Mouse (Mus musculus) right cerebral cortex, adult 2 months (tissue): ENCODE data around the gene Slc38a4.
A peak's percentile ranks its signal among the peaks of the same experiment; 100 is the strongest.

Experiments
- DNase-seq, 2 experiments: peaks; one replicate each; pipeline ENCODE4 v3.0.0; 2021 to 2022; ENCODE audit warnings: low spot score in 2 of 2

Gene Slc38a4

DNA sequence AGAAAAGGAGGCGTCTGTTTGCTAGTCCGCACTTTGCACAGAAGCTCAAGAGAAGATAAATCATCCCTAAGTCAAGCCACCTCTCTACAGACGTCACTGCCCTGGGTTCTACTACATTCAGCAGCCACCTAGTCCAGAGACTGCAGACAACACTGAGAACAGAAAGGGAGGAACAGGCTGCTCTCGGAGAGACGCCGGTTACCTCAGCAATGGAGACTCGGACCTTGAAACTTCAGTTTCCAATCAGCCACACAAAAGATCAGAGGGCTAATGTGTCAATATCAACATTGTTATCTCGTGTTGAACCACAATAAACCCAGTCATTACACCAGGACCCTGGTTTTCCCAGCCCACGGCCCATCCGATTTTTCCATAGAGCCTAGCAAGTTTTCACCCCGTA is 36.4 kb downstream of the Slc38a4 start:
- no peak for DNase-seq

DNA sequence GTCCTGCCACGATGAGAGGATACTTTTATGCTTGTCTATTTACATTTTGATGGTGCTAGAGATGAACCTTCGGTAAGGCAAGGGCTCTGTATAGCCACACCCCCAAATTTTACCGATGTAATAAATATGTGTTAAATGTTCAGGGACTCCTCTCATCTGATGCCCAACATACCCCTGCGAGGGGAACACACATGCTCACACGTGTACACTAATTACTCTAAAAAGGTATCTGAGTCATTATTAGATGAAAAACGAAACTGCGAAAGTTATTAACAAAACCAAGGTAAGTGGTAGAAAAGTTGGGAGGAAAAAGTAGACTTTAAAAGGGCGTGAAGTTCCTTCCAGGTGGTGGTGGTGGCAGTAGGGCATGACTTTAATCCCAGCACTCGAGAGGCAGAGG is 38.6 kb downstream of the Slc38a4 start:
- no peak for DNase-seq

DNA sequence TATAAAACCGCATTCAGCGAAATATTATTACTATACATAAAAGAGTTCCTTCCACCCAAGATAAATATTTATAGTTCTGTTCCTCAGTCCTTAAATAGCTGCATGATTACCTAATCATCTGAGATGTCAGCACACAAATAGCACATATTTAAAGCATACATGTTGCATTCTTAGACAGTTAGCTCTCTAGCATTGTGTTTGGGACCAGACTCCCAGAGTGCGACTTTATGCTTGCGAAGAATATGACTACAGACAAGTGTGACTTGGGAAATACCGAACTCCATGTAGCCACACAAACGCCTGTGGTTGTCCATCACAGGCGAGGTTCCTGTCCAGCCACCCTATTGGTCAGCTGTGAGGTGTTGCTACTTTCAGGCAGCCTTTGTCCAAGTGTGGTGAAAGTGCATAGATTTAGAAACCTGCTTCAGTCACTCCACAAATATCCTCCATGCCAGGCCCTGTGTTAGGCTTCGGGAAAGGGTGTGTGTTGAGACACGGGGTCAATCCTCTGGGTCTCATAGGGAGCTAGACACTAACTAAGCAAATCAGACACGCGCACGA is 40.6 kb downstream of the Slc38a4 start:
- DNase-seq: no peak

DNA sequence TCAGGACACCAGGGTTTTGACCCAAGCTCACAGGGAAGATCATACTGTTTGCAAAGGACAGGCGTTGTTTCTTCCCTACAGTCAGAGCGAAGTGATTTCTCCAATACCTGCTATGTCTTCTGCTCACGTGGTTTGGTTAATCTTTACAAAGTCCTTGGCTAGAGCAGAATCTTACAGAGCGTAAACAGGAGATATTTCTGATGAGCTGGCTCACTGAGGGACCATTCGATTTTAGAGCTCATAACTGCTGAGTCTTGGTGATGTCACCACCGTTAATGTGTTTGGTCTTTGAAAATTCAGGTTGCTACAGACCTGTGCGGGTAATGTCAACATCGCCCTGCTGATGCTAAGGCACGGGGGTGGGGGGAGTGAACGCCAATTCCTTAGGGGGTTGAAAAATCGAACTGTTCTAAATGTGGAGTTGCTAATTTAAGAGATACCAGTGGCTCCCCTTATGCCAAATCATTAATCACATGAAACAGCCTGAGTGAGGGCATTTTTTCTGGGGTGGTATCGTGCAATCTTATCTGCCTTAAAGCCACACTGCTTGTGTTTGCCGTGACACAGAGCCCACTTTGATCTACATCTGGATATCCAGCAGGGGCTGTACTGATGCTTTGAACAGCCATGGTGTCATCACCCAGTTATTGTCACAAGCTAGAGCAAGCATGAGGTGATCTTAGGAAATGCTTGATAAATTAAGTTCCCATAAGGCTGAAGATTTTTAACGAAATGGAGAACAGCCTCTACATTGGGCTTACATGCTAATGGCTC is 44.0 kb downstream of the Slc38a4 start:
- no peak for DNase-seq

DNA sequence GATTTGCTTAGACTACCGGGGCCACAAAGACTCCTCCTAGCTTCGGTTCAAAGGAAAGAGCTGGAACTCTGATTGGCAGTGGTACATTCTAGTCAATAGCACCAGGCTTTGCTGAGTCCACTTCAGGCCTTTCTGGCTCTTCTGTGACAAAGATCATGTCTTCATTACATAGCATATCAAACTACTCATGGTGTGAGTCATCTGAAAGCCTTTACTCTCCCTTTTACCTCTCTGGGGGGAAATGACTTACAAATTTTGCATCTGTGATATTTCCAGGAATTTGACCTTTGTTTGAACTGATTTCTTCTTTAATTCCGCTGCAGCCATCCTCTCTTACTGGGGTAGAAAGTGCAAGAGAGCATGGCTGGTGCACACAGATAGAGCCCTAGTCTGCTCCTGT is 46.5 kb downstream of the Slc38a4 start:
- DNase-seq: no peak

DNA sequence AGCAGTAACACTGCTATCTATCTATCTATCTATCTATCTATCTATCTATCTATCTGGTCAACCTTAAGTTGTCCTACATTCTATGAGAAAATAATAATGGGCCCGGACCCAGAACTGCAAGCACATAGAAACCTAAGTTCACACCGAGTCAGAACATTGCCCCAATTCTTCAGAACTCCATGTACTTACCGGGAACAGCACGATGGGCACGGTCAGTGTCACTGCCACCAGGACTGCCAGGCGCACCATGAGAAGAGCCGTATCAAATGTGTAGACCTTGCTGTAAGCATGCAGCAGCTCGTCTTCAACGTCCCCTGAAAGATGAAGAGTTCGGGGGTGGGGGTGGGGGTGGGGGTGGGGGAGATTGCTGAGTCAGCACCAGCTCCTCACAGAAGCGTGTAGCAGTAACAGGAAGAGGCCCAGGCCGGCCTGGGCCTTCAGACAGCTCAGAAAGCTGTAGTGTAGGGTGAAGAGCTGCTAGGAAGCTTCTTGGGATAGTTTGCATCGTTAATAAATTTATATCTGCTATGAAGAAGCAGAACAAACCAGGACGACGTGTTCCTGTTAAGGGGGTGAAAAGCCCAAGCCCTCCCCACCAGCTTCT is 50.0 kb downstream of the Slc38a4 start:
- no peak for DNase-seq

DNA sequence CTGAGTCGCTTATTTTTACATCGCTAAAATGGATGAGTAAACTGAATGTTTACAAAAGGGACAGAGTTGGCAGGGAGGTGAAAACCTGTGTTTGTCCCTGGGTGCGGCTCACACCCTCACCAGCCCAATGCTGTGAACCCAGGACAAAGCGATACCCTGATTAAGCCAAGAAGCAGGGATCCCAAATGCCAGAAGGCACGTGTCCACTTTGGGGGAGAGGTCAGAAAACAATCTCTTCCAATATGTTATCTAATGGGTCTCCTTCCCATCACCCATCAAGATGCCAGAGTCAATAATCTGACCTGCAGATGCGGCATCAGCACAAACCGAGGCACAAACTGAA is 51.3 kb downstream of the Slc38a4 start:
- DNase-seq: no peak

DNA sequence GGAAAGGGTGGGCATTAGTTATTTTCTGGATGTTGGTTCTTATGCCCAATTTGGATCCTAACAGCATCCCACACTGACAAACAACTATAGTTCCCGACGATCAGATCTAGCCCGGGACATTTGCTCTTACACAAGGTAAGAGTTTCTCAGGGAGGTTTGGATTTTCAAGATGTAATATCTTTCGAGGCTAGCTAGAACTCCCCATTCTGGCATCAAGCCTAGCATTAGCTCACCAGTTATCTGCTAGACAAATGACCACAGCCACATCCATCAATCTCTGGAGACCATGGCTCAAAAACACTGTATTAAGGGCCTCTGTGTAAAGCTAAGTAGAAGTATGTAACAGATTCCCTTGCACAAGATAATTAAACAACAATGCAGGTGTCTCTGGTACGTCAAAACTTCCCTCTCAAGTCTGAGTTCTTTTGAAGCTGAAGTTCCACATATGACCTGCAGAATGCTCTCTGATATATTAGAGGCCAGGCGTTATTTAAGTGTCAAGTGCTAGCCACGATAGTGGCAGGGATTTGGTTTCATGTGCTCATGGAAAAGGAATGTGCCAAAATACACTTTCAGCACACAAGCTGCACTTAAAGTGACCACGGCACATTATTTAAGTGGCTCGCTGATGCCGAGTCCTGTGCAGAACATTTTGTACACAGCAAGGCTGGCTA is 51.8 kb downstream of the Slc38a4 start:
- DNase-seq: no peak

DNA sequence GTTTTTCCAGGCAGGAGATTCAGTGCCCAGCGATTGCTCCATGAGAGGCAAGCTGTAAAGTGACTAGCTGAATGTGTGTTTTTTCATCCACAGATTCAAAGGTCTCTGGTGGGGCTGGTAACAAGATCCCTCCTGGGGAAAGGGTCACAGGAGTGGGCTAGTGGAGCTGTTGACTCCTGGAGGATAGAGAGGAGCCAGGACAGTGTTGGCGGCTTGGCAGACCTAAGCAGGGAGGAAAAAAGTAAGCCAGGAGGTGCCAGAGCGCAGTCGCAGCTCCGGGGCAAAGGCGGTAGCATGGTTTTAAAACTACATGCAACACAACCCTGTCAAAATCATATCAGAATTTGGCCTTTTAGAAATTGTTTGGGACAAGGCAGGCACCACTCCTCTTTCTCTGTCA is 52.6 kb downstream of the Slc38a4 start:
- DNase-seq: no peak

DNA sequence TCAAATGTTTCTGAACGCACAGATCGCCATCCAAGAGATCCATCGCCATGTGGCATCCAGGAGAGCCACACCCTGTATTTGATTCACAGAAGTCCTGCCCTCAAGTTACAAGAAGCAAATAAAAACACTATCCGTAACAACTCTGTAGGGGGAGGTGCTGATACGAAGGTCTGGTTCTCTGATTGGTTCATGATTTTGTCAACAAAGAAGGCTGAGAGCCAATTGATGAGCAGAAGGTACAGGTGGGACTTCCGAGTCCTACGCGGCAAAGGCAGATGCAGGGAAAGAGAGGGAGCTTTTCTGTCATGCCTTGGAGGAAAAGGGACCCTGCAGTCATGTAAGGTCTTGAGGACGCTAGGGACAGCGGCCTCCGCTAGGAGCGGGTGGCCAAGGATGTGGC is 53.0 kb downstream of the Slc38a4 start:
- no peak for DNase-seq

DNA sequence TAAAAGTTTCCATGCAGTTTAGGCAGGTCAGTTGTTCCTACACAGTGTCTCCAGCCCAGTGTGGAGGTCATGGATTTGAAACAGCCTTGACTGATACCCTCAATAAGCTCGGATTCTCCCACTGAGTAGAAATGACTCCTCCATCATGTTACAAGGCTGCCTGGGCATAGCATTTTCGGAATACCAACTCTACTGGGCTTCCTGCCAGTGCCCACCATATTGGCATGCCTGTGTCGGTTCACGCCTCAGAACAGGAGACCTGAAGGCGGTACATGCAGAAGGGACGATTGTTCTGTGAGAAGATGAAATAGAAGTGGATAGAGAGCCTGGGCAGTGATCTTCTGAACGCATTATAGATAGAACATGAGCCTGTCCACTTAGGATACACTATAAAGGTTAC is 53.9 kb downstream of the Slc38a4 start:
- DNase-seq: peak; percentile 21 to 25

DNA sequence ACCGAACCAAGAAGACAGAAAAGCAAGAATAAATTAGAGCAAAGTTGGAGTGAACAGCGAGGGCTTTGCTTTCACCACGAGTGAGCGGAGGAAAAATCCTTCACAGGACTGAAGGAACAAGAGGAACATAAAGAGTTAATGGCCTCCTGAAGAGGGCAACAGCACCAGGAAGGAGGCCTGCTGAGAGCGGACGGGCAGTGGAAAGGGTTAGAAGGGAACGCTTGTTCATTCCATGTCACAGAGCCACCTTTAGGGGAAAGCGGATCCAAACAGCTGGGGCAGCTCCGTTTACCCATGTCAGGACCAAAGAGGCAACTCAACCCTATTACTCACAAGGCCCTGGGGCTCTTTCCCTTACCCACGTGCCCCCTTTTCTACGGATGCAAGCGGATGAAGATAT is 54.3 kb downstream of the Slc38a4 start:
- no peak for DNase-seq

DNA sequence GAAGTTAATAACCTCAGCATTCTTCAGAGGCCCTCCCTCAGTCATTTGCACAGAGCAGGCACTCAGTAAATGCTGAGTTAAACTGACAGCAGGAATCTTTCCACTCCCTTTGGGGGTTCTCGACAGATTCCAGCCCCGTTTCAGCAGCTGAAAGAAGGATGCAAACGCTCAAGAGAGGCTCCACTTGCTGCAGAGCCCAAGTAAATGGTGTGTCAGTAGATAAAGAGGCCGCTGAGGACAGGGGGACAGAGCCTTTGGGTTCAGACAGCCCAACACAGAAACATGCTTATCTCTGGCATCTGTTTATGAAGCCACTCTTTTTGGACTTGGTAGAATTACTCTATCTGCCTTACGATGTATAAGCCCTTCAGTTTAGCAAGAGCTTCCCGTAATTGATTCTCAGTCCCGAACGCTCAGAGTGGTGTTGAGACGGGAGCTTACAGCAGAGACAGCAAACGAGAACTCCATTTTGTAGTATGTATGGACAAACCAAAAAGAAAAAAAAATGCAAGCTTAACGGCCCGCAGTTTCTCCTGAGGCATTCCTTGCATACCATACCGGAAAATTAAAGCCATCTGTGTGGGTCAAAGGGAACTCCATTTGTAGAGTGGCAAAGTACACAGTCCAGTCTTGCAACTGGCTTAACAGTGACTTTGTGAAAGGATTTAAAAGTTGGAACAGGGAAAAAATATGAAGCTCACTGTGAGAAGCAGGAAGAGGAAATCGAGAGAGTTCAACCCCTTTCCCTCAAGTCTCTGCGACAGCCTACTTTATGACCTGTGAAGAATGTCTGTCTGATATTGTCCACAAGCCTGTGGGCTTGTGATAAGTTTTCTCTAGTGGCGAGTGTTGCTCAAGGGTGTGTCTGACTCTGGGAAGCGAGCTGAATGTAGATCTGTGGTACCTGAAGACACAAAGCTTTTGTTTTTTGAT is 55.2 kb downstream of the Slc38a4 start:
- no peak for DNase-seq

DNA sequence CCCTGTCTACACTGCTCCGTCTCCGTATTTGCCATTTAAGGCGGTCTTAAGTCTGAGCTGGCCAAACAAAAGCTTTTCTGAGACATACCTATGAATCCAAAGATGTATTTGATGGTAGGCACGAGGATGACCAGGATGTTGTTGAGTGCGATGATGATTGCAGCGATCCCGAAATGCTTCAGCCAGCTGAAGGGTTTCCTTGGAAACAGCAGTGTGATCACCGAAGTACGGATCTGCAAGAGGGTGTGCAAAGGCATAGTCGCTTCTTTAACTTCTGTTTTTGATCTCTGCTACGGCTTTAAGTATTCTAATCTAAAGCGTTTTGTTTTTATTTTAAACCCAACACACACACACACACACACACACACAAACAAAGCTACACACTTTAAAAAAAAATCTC is 56.4 kb downstream of the Slc38a4 start:
- DNase-seq: peak; percentile 18 to 23

DNA sequence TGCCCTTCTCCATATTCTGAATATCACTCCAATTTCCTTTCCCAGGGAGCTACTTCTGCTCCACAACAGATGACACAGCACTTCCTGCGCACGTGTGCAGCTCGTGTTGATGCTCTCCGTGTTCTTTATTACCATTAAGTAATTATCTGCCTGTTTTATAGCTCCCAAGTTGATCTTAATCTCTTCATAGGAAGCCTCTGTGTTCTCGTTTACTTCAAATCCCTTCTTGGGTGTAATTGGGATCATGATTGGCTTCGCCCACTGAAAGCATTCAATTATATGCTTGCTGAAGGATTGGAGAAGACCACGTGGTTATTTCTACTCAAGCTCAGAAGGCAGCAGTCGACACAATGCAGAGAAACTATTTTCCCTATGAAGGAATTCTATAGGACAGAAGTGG is 70.1 kb downstream of the Slc38a4 start:
- no peak for DNase-seq

DNA sequence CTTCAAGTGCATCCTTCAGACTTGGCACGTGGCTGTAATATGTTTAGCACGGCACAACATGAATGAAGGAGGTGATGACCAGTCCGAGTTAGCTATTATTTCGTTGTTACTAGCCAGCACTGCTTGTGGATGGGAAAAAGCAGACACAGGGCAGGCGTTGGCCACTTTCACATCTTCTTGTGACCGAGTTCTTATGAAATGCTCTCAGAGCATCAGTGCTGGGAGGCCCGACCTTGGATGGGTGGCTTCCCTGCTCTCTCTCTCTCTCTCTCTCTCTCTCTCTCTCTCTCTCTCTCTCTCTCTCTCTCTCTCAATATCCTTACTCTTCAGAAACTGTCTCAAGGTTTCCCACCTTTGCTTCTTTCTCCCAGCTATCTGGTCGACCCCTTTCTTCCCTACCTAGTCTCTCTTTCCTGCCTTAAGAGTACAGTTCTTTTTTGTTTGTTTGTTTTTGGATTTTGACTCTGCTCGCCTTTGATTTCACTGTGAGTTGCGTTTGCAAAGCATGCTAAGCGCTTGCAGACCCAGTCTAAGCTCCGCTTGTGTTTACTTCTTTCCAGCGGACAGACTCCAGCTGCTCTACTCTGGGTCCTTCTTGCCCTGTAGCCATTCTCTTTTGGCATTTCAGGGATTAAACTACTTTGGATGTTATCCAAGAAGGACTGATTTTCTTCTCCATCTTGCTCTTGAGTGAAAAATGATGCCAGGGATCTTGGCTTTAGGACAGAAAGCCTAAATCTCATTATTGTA is 72.0 kb downstream of the Slc38a4 start:
- no peak for DNase-seq

DNA sequence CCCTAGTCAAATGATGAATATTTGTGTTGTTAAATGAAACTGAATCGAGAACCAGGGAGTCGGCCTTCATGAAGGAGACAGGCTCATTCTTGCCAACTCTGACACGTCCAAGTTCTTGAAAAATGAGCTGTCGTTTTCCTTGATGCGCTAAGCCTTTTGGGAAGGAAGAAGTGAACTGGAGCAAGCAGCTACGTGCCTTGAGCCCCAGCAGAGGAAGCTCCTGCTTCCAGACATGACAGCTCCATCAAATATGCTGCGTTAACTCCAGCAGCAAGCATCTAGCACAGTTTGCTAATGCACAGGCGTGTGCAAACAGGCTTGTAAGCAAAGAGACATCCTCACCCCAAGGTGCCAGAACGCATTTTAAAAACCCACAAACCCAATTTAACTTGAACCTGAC is 80.6 kb downstream of the Slc38a4 start:
- no peak for DNase-seq

DNA sequence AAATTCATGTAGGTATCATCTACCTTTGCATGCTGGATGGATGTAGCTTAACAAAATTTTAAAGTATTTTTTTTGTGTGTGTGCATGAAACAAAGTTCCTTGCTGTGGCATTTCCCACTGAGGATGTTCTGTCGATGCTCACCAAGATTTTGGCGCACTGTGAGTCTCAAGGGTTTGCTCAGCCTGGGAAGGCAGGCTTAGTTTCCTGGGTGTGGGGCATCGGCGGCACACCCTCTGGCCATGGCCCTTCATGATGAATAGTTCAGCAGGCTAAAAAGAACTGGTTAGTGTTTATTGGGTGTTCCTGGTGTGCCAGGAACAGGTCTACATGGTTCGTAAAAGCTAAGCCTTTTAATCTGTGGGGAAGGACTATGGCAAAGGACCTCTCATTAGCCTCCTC is 81.6 kb downstream of the Slc38a4 start:
- no peak for DNase-seq

DNA sequence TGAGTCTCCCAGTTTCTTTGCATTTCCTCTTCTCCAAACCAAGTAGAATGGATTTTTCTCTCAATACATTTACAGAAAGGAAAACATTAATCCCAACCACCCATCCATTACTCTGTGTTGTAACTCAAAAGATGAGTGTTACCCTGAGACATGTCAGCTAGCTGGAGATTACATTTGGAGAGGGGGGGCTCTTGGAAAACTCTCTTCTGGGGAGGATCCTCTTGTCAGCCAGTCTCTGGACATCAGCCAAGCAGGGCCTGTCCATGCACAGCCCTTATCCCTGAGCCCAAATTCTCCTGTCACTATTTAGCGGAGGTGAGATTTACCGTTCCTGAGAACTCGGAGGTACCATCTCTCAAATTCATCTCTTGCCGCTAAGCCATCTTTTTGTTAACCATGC is 82.4 kb downstream of the Slc38a4 start:
- no peak for DNase-seq

DNA sequence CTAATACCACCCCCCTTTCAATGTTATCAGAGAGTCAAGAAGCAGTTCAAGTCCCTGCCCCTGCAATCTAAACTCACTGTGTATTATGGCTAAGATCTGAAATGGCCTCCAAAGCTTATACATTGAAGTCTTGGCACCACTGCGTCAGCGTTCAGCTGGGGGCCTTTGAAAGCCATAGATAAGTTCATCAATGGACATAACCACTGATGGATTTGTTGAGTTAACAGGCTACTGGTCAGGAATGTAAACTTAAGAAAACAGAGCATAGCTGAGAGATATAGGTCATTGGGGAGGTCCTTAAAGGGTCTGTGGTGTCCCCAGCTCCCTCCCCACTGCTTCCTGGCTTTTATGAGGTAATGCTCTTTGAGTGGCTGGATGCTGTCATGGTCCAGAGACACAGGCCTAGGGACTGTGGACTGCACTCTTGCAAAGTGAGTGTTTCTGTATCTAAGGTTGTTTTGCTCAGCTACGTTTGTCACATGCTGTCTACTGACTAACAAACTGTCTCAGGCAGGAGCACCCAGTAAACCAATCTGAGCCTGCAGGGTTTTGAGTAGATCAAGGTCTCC is 83.0 kb downstream of the Slc38a4 start:
- no peak for DNase-seq

DNA sequence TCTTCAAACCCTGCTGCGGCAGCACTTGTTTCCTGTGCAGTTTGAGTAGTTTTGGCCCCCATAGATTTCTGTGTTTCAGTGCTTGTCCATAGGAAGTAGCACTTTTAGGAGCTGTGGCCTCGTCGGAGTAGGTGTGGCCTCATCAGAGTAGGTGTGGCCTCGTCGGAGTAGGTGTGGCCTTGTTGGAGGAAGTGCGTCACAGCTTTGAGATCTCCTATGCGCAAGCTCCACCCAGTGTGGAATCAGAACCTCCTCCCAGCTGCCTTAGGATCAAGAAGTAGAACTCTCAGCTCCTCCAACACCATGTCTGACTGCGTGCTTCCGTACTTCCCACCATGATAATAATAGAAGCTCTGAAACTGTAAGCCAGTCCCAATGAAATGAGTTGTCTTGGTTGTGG is 83.8 kb downstream of the Slc38a4 start:
- DNase-seq: no peak
